In genomic region chr15:81729792-81730635, GRCm38 (mm10) we compare ENCODE assay signal across 8 mouse cellular contexts. TPM values are rescaled to one million over a fixed set of nuclear protein-coding genes. Genes with fewer than 3 reads are reported as not detected.
DNase-seq lines count a peak whose midpoint lies in the region; ATAC-seq lines count a peak whose summit lies in the region.

No protein-coding gene starts in this region.

- peak; percentile 97 for DNase-seq in adipocyte (ENCODE audit: low spot score)
- peak; percentile 99 for DNase-seq in embryo, embryonic 10 days (ENCODE audit: low spot score)
- DNase-seq in gastrocnemius, postnatal 10 days, result peak; percentile 93
- DNase-seq in induced T-regulatory cell, adult 2 months (ENCODE audit: low read depth), result peak; percentile 98
- DNase-seq in left cerebral cortex, adult 9 months (ENCODE audit: low spot score in 2 of 2), result peak; percentile 99
- DNase-seq in right cerebral cortex, postnatal 14 days, result peak; percentile 97
- peak; percentile 94 to 98 for DNase-seq in urinary bladder, postnatal 36 days (ENCODE audit: low spot score in 2 of 2)

- peak; percentile 98 for ATAC-seq in megakaryocyte progenitor cell, adult 5-6 weeks (replicated peaks; ENCODE audit: poor library complexity)

RNA-seq across cellular contexts. Expression of gene Zc3h7b, which starts 14.8 kb away (rescaled TPM):
- 10 to 100 TPM; 39.8 to 43.1 TPM for total RNA-seq in gastrocnemius, postnatal 10 days (2021)
- 19.3 and 20.5 TPM in 2 replicates for total RNA-seq in megakaryocyte progenitor cell, adult 5-6 weeks (2015)
- total RNA-seq in megakaryocyte progenitor cell, adult 5-6 weeks (2017), result 16.0 and 17.8 TPM in 2 replicates

RNA-seq across cellular contexts. Expression of gene Rangap1, which starts 15.3 kb away (rescaled TPM):
- 10 to 100 TPM; 28.6 to 31.3 TPM for total RNA-seq in gastrocnemius, postnatal 10 days (2021)
- 44.1 and 46.9 TPM in 2 replicates for total RNA-seq in megakaryocyte progenitor cell, adult 5-6 weeks (2015)
- total RNA-seq in megakaryocyte progenitor cell, adult 5-6 weeks (2017), result 106 and 129 TPM in 2 replicates

RNA-seq across cellular contexts. Expression of gene Chadl, which starts 32.9 kb away (rescaled TPM):
- 1 to 10 TPM; 2.4 to 3.4 TPM for total RNA-seq in gastrocnemius, postnatal 10 days (2021)
- total RNA-seq in megakaryocyte progenitor cell, adult 5-6 weeks (2015), result 0.57 and 0.59 TPM in 2 replicates
- total RNA-seq in megakaryocyte progenitor cell, adult 5-6 weeks (2017), result not detected in 2 replicates

Comparison
In these comparisons a context has a peak if more than half of its experiments do, and no peak if none do; other contexts are left out.
1. Peak in every context shown above with its lines: DNase-seq and ATAC-seq.